Mouse (Mus musculus): Measurements from ENCODE around the gene B230118H07Rik. TPM values are rescaled to one million over a fixed set of nuclear protein-coding genes. Genes with fewer than 3 reads are reported as not detected.

Gene B230118H07Rik
- 1 to 10 TPM; 3.6 to 6.7 TPM for total RNA-seq (2023)

GRCm38 (mm10) chr2:101649114-101649671 is at the start of gene B230118H07Rik, which contains the start of gene Rag1:
B230118H07Rik (minus strand) TSS chr2:101649532.
Rag1 (minus strand) TSS chr2:101649501.

GRCm38 (mm10) chr2:101678236-101679021 is 29.1 kb upstream of the B230118H07Rik start, which contains the start of gene Traf6:
Traf6 (plus strand) TSS chr2:101678429.

GRCm38 (mm10) chr2:101624526-101624925 is 24.8 kb downstream of the B230118H07Rik start, which contains the start of gene Rag2:
Rag2 (plus strand) TSS chr2:101624718.

Other genes starting within 250 kb of the B230118H07Rik start
- gene Rag2, start 24.8 kb downstream of the B230118H07Rik start, total RNA-seq (2023): under 1 TPM; 0.24 to 0.26 TPM
- 1 to 10 TPM in 1 of 2 experiments, under 1 TPM in 1; 0.56 to 1.9 TPM for gene Rag1, start within 50 bp of the B230118H07Rik start, total RNA-seq (2023)
- gene Traf6, start 28.9 kb upstream of the B230118H07Rik start, total RNA-seq (2023): 10 to 100 TPM; 20.5 to 27.2 TPM
- 10 to 100 TPM in 1 of 2 experiments, 1 to 10 TPM in 1; 8.4 to 10.3 TPM for gene Prr5l, start 233.5 kb upstream of the B230118H07Rik start, total RNA-seq (2023)
- 1 to 10 TPM; 9.7 TPM for gene Commd9, start 236.7 kb upstream of the B230118H07Rik start, total RNA-seq (2023)

Measured in neutrophil, adult 59 days (primary cell).